Mouse (Mus musculus) embryonic stem cell, embryonic (primary cell): ENCODE data around the gene Tnip1.
"Not testable (repeated sequence)": the region's sequence is repeated elsewhere in the genome, so short reads cannot be mapped to it uniquely, and the experiment has no call there.

Experiments
- CTCF ChIA-PET, 4 experiments: fragments of 300-600 bp in 2 of 4; fragments of 350-600 bp in 2 of 4; sonication (Branson Sonifier 250); formaldehyde crosslinking; loops; one replicate each; lab custom pipeline; 2022; ENCODE audit warnings: inconsistent platforms in 2 of 4; lab: Charles Lee
- POLR2A ChIA-PET, 4 experiments: fragments of 300-600 bp in 2 of 4; fragments of 350-600 bp in 2 of 4; sonication (Branson Sonifier 250); formaldehyde crosslinking; loops; one replicate each; lab custom pipeline; 2022; ENCODE audit warnings: antibody characterized with exemption in 4 of 4, inconsistent platforms in 1 of 4; lab: Charles Lee

Gene Tnip1

DNA sequence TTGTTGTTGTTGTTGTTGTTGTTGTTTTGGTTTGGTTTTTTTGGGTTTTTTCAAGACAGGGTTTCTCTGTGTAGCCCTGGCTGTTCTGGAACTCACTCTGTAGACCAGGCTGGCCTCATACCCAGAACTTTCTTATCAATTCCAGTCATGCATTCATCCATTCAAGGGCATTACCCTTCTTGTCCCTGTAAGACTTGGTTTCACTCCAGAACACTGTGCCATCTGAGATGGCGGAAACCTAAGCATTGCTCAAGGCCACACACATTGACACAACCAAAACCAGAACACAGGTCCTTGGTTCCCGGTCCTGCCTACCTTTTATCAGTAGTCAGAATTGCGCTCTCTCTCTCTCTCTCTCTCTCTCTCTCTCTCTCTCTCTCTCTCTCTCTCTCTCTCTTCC, 5.0 kb downstream of the Tnip1 start:
- CTCF ChIA-PET, result not testable (repeated sequence)
- POLR2A ChIA-PET, result interaction anchor here in 3 of 4 experiments (1.0 to 10.3 kb wide), 11 partner anchors 8 to 140 kb away, joined by 3 to 151 read pairs (median 24); partner anchors contain the start of gene Gm2a (in 1 of the 3)

DNA sequence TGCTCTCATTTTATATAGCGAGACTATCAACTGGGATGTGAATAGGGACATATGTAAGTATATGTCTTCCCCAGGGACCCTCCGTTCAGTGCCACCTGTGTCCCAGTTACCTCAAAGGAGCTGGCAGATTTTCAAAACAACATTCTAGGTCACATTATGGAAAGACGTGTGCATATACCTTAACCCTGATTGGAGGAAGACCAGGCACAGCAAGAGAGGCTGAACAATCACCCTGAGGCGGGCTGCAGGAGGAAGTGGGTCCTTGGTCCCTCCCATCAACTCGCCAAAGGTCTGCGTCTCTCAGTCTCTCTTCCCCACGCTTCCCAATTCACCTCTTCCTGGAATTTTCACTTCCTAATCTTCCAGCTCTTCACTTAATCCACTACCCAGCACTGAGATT, 5.8 kb downstream of the Tnip1 start:
- ChIA-PET POLR2A (interaction anchor here in 3 of 4 experiments (1.2 to 5.5 kb wide), 16 partner anchors 9 to 512 kb away, joined by 3 to 92 read pairs (median 8); partner anchors contain the start of genes Cdc42se2 (in 1 of the 3), G3bp1 (in 1 of the 3), Gm2a (in 1 of the 3) and Lyrm7 (in 1 of the 3)), CTCF (no interaction called here)

DNA sequence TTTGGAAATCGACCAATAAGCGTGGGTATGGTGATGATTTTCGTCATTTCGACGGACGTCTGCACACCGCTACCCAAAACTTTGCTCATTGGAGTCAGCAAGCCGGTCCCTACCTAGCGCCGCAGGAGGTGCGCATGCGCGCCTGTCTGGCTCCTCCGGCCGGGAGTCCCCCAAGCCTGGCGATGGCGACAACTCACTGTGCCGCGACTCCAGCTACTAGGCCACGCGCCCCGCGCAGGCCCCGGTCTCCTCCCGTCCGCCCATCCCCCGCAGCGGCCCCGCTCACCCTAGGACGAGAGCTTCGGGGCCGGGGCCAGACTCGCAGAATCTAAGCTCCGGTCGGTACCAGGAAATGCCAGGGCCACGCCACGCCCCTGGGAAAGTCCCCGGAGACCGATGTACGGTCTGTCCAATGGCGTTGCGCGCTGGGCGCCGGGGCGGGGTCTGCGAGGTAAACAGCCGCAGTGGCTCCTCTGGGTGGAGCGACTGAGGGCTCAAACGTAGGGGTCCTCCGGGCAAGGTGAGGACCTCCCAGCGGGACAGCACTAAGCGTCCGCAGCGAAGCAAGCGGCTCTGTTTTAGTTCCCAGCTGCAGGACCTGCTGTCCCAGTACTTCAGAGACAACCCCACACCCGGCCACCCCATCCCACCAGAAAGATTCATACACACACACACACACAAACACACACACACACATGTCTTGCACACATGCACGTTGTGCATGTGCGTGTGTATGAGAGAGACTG, 6.8 kb downstream of the Tnip1 start:
- ChIA-PET CTCF (interaction anchor here in 3 of 4 experiments (0.5 to 1.1 kb wide), 8 partner anchors 14 to 131 kb away, joined by 3 read pairs; no protein-coding TSS in a partner anchor), POLR2A (interaction anchor here (0.6 to 5.8 kb wide), 46 partner anchors 8 to 644 kb away, joined by 3 to 92 read pairs (median 6); partner anchors contain the start of genes Cdc42se2 (in 3 of the 4), Lyrm7 (in 2 of the 4), Atox1 (in 1 of the 4) and Fnip1 (in 1 of the 4))

DNA sequence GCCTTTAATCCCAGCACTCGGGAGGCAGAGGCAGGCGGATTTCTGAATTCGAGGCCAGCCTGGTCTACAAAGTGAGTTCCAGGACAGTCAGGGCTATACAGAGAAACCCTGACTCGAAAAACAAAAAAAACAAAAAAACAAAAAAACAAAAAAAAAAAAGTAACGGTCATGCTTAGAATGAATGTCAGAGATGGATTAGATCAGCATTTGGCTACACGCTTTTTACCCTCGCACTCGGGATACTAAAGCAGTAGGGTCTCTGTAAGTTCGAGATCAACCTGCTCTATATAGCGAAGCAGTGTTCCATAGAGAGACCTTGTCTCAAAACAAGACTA, 7.3 kb downstream of the Tnip1 start:
- ChIA-PET POLR2A (interaction anchor here (0.6 to 5.8 kb wide), 42 partner anchors 7 to 644 kb away, joined by 3 to 92 read pairs (median 6); partner anchors contain the start of genes Cdc42se2 (in 2 of the 4), Lyrm7 (in 2 of the 4), Atox1 (in 1 of the 4) and Fnip1 (in 1 of the 4)), CTCF (interaction anchor here in 2 of 4 experiments (0.6 to 1.3 kb wide), 6 partner anchors 18 to 132 kb away, joined by 3 to 4 read pairs (median 3); no protein-coding TSS in a partner anchor)

DNA sequence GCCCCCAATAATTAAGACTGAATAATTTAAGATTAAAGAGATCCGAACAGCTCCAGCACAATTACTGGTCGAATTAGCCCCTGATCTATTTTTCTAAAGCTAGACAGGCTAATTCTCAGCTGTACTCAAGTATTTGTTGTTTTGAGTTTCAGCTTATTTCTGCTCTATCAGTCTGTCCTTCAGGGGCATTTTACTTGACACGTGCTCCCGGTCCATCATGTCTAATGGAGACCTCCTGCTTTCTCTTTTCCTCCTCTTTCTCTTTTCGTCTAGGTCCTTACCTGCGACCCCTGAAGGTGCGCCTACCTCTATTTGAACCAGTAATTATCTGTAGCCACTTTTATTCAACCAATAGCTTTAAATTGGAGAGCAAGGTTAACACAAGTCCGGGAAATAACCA, 8.0 kb downstream of the Tnip1 start:
- ChIA-PET POLR2A (interaction anchor here (0.6 to 5.8 kb wide), 30 partner anchors 7 to 515 kb away, joined by 3 to 92 read pairs (median 6); partner anchors contain the start of genes Tnip1 (in 3 of the 4), Cdc42se2 (in 1 of the 4), G3bp1 (in 1 of the 4) and Gm2a (in 1 of the 4)), CTCF (interaction anchor here in 3 of 4 experiments (0.7 to 1.4 kb wide), 6 partner anchors 12 to 44 kb away, joined by 3 to 5 read pairs (median 4); no protein-coding TSS in a partner anchor)

DNA sequence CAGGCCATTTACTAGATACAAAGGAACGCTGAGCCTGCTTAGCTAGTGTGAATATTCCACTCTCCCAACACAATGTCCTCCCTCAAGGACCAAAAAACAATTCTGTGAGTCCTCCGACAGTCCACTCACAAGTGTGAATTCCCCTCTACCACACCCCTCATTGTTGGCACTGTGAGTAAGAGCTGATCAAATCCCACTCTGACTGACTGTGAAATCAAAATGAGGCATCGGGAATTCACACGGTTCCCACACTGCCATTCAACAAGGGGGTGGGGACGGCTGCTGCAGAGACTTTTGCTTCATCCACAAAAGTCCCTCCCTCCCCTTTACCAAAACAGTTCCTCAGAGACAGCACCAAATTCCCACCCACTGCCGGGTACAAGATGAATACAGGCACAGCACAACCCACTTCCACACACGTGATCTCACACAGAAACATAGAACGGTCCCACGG, 8.7 kb downstream of the Tnip1 start:
- ChIA-PET CTCF (interaction anchor here in 3 of 4 experiments (1.0 to 1.5 kb wide), 8 partner anchors 11 to 45 kb away, joined by 3 to 5 read pairs (median 4); no protein-coding TSS in a partner anchor), POLR2A (interaction anchor here in 3 of 4 experiments (0.7 to 5.8 kb wide), 35 partner anchors 8 to 515 kb away, joined by 3 to 92 read pairs (median 4); partner anchors contain the start of genes Tnip1 (in 3 of the 3), Cdc42se2 (in 2 of the 3), G3bp1 (in 1 of the 3) and Gm2a (in 1 of the 3))

DNA sequence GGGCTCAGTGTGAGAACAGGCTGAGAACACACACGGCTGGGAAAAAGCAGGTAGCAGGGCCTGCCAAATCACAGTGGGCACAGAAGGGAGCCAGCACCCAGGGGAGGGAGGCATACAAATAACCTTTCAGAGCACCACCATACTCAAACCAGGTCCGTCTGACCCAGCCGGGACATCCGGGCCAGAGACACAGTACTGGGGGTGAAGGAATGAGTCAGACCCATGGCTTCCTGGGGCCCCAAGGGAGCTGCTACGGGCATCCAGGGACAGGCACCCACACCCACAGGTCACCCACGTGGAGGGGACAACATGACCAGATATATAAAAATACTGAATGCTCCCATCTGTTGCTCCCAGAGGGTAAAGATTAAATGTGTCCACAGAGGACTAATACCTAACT, 10.1 kb downstream of the Tnip1 start:
- POLR2A ChIA-PET, result interaction anchor here in 3 of 4 experiments (0.5 to 5.8 kb wide), 17 partner anchors 9 to 517 kb away, joined by 3 to 92 read pairs (median 9); partner anchors contain the start of genes Tnip1 (in 3 of the 3) and G3bp1 (in 1 of the 3)
- CTCF ChIA-PET, result interaction anchor here in 1 of 4 experiments (0.6 to 1.0 kb wide), 2 partner anchors 11 to 50 kb away, joined by 3 read pairs; partner anchors contain the start of gene Gpx3

DNA sequence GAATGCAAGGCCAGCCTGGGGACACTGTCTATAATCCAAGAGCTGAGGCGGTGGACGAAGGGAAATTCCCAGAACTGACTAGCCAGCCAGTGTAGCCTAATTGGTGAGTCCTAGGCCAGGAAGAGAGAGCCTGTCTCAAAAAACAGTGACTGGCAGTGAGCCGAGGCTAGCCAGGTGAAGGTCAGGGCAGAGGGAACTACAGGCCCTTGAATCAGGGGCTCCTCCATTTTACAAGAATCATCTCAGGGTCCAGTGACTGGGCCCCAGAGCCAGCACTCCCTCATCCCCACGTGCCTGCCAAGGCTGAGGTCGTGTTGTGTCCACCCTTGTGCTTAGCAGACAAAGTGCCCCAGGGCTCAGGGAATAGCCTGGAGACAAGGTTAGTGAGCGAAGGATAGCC, 12.0 kb downstream of the Tnip1 start:
- ChIA-PET CTCF (no interaction called here), POLR2A (interaction anchor here in 2 of 4 experiments (0.6 to 5.8 kb wide), 8 partner anchors 8 to 90 kb away, joined by 3 to 55 read pairs (median 11); partner anchors contain the start of genes Tnip1 (in 2 of the 2) and Lyrm7 (in 1 of the 2))

DNA sequence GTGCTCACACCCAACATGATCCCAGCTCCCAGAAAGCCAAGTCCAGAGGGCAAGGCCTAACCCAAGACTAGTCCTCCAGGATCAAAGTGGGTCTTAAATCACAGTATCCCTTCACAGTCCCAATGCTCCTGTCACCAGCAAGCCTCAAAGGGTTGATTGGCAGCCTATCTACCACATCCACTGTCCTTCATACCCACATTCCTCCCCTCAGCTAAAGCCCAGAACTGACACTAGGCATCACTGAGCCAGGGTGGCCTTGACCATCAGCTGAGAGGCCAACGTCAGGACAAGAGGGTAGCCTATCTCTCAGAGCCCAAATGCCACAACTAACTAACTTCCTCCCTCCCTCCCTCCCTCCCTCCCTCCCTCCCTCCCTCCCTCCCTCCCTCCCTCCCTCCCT, 13.0 kb downstream of the Tnip1 start:
- CTCF ChIA-PET, result interaction anchor here in 1 of 4 experiments (0.7 kb wide), 1 partner anchor 236 kb away, joined by 13 read pairs; no protein-coding TSS in a partner anchor
- POLR2A ChIA-PET, result interaction anchor here in 2 of 4 experiments (0.5 to 3.8 kb wide), 10 partner anchors 7 to 89 kb away, joined by 3 to 39 read pairs (median 6); partner anchors contain the start of genes Lyrm7 (in 1 of the 2) and Tnip1 (in 1 of the 2)

DNA sequence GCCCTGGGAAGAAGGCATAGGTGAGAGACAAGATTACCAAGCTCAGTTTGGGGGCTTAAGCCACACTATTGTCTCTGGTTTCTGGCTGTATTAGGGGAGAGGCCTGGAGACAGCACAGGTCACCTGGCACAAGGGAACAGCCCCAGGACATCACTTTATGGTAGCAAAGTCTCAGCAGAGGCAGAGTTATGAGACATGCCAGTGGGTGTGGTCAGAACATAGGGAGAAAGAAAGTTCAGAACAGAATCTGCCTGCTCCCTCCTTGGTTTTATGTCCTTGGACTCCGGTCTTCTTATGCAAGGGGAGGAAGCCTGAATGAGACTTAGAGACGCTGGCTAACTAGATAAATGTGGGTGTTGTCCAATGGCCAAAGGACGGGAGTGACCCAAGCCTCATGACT, 18.0 kb downstream of the Tnip1 start:
- ChIA-PET CTCF (interaction anchor here in 1 of 4 experiments (0.5 to 2.9 kb wide), 3 partner anchors 14 to 48 kb away, joined by 3 to 13 read pairs (median 3); no protein-coding TSS in a partner anchor), POLR2A (interaction anchor here in 3 of 4 experiments (0.9 to 6.6 kb wide), 17 partner anchors 9 to 84 kb away, joined by 3 to 92 read pairs (median 4); partner anchors contain the start of genes Lyrm7 (in 2 of the 3) and Tnip1 (in 2 of the 3))

DNA sequence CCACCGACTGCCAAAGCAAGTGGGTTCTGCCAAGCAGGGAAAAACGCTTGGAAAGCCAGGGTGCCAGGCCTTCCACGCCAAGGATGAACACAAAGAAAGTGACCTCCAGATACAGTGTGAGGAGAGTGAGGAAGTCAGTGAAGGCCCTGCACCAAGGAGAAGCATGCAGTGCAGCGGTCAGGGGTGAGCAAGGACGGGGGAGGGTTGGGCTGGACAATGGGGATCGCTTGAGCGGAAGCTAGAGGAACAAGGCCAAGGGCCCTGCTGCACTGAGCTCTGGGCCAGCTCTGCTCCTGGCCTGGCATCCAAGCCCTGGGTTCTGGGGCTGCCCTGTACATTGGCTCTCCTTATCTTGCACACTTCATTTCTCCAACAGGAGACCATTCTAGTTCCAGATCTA, 22.7 kb downstream of the Tnip1 start:
- CTCF ChIA-PET, result interaction anchor here in 2 of 4 experiments (1.0 to 2.3 kb wide), 4 partner anchors 10 to 48 kb away, joined by 4 to 6 read pairs (median 6); no protein-coding TSS in a partner anchor
- POLR2A ChIA-PET, result interaction anchor here in 2 of 4 experiments (0.6 to 6.6 kb wide), 7 partner anchors 11 to 71 kb away, joined by 3 to 92 read pairs (median 4); partner anchors contain the start of gene Tnip1 (in 1 of the 2)

DNA sequence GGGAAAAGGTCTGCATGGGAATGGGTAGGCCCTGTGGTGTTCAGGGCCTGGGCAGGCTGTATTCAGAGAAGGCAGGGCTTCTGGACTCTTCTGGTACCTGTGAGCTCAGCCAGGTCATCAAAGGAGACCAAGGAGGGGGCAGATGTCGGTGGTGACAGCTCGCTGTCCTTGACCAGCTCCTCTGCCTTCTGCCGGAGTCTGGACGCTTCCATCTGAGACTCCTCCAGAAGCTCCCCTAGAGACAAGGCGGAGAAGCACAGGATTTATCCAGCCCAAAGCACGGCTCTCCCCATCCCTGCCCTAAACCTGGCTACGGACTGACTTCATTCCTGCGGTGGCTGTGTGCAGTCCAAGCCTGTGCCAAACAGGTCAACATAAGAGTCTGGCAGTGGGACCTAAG, 23.2 kb downstream of the Tnip1 start:
- CTCF ChIA-PET, result interaction anchor here in 2 of 4 experiments (0.7 to 2.3 kb wide), 5 partner anchors 9 to 49 kb away, joined by 3 to 6 read pairs (median 5); no protein-coding TSS in a partner anchor
- POLR2A ChIA-PET, result interaction anchor here in 2 of 4 experiments (0.6 to 6.6 kb wide), 8 partner anchors 9 to 385 kb away, joined by 3 to 92 read pairs (median 4); no protein-coding TSS in a partner anchor

DNA sequence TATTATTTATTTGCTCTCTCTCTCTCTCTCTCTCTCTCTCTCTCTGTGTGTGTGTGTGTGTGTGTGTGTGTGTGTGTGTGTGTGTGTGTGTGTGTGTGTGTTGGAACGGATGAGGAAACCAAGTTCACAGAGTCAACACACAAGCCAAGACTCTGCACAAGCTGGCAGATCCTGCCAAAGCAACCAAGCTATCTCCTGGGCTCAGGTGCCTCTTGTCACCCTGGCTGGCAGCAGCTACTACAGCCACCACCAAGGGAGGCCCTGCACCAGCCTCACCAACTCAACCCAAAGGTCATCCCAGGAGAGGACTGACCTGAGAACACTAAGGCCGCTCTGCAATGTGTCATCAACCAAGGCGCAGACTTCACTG, 26.0 kb downstream of the Tnip1 start:
- POLR2A ChIA-PET, result interaction anchor here in 3 of 4 experiments (0.6 to 5.4 kb wide), 17 partner anchors 8 to 444 kb away, joined by 3 to 41 read pairs (median 4); partner anchors contain the start of genes Tnip1 (in 2 of the 3) and Rapgef6 (in 1 of the 3)
- CTCF ChIA-PET, result interaction anchor here in 3 of 4 experiments (0.6 to 2.5 kb wide), 6 partner anchors 9 to 57 kb away, joined by 3 to 13 read pairs (median 4); no protein-coding TSS in a partner anchor

DNA sequence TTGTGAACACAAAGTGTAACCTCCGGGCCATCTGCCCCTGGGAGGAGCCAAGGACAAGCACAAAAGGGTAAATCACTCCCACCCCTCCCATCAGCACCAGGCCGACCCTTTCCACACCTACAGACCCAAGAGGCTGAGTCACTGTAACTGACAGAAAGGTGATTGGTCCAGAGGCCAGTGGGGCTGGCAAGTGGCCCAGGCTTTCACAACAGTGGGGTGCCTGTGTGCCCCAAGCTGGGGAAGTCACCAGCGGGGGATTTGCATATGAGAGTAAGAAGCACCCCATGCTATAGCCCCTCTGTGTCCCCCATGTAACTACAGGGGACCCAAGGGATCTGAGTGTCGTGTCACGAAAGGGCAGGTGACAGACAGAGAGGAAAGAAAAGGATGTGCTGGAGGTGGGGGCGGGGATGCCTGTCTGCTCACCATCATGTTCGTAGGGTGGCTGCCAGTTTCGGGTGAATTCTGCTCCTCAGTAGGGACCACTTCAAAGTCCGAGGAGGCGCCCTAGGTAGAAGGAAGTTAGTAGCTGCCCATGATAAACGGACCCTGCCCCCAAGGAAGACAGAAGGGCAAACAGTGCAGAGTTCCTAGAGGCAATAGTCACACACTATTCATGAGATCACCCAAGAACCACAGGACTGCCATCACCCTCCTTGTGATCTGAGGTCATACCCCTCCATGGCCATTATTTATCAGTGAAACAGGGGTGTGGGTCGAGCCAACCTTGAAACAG, 26.5 kb downstream of the Tnip1 start:
- CTCF ChIA-PET, result interaction anchor here in 3 of 4 experiments (0.8 to 3.1 kb wide), 8 partner anchors 8 to 204 kb away, joined by 3 to 13 read pairs (median 4); no protein-coding TSS in a partner anchor
- POLR2A ChIA-PET, result interaction anchor here in 3 of 4 experiments (0.7 to 5.4 kb wide), 18 partner anchors 7 to 48 kb away, joined by 3 to 41 read pairs (median 4); partner anchors contain the start of gene Tnip1 (in 1 of the 3)

DNA sequence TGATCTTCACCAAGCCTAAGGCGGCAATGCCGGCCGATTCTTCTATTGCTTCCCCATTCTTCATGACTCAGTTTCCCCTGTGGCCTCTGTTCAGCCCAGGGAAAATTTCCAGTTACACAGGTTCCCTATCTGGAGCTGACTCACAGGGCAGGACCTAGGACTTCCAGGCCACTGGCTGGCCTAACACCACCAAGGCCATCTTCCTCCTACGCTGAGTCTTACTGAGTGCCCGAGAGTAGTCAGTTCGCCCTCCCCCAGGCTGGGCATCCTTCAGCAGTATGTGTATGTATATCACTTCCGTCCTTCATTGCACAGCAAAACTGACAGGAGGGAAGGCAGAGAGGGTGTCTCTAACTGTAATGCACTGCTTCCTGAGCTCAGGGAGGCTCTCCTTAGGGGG, 28.5 kb downstream of the Tnip1 start:
- ChIA-PET CTCF (interaction anchor here in 2 of 4 experiments (0.7 to 3.1 kb wide), 4 partner anchors 16 to 64 kb away, joined by 3 to 9 read pairs (median 4); no protein-coding TSS in a partner anchor), POLR2A (interaction anchor here in 3 of 4 experiments (0.9 to 5.4 kb wide), 16 partner anchors 8 to 64 kb away, joined by 3 to 41 read pairs (median 4); partner anchors contain the start of gene Tnip1 (in 1 of the 3))

DNA sequence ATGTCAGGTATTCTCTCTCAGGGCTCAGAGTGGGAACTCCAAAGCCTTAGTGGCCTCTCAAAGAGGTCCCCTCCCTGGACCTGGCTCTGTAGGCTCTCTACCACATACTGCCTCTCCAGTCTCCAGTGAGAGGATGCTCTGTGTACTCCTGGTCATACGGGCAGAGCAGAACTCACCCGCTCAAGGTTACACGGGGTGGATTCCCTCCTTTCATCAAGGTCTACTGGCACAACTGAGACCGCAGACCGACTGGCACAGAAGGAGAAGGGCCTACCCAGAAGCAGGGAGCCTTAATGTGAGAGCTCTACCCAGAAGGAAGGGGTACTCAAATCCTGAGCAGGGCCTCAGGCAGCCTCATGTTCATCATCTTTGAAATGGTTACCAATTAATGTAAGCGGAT, 30.2 kb downstream of the Tnip1 start:
- POLR2A ChIA-PET, result interaction anchor here in 3 of 4 experiments (0.6 to 3.4 kb wide), 6 partner anchors 11 to 66 kb away, joined by 4 to 13 read pairs (median 7); no protein-coding TSS in a partner anchor
- CTCF ChIA-PET, result no interaction called here
